Mouse (Mus musculus): ENCODE measurements at regions not wholly inside any gene's neighbourhood (a gene's known extent, or its start where the extent isn't known, plus 50 kb on each side); places are given as distances from the start of the nearest gene placed in this dataset.
"Not testable (repeated sequence)": the region's sequence is repeated elsewhere in the genome, so short reads cannot be mapped to it uniquely, and the experiment has no call there.

- DNase-seq (ENCODE audit: extremely low spot score in 1 of 2, low spot score in 1 of 2) = no peak
Observed at GRCm38 (mm10) chr12:104637046-104638032, 114.4 kb downstream of the Dicer1 start.

GRCm38 (mm10) chr12:104636474-104636873 lies 115.3 kb downstream of the Dicer1 start:
- DNase-seq (ENCODE audit: extremely low spot score in 1 of 2, low spot score in 1 of 2) = no peak

GRCm38 (mm10) chr12:104634818-104635217 lies 116.9 kb downstream of the Dicer1 start:
- DNase-seq (ENCODE audit: extremely low spot score in 1 of 2, low spot score in 1 of 2) = no peak

GRCm38 (mm10) chr12:104630590-104630989 lies 121.2 kb downstream of the Dicer1 start:
- DNase-seq (ENCODE audit: extremely low spot score in 1 of 2, low spot score in 1 of 2) = no peak

- DNase-seq (ENCODE audit: extremely low spot score in 1 of 2, low spot score in 1 of 2) = no peak
Observed at GRCm38 (mm10) chr12:104629449-104629848, 122.3 kb downstream of the Dicer1 start.

- no peak for DNase-seq (ENCODE audit: extremely low spot score in 1 of 2, low spot score in 1 of 2)
Observed at GRCm38 (mm10) chr12:104626054-104626453, 125.7 kb downstream of the Dicer1 start.

- DNase-seq (ENCODE audit: extremely low spot score in 1 of 2, low spot score in 1 of 2) = no peak
Observed at GRCm38 (mm10) chr12:104623896-104624685, 127.7 kb downstream of the Dicer1 start.

GRCm38 (mm10) chr12:104617111-104617725 lies 134.5 kb downstream of the Dicer1 start:
- peak; percentile 49 to 59 for DNase-seq (ENCODE audit: extremely low spot score in 1 of 2, low spot score in 1 of 2)

- no peak for DNase-seq (ENCODE audit: extremely low spot score in 1 of 2, low spot score in 1 of 2)
Observed at GRCm38 (mm10) chr12:104614240-104614639, 137.5 kb downstream of the Dicer1 start.

GRCm38 (mm10) chr12:104609767-104610166 lies 136.6 kb upstream of the Gsc start:
- DNase-seq (ENCODE audit: extremely low spot score in 1 of 2, low spot score in 1 of 2) = no peak

- not testable (repeated sequence) for DNase-seq (ENCODE audit: extremely low spot score in 1 of 2, low spot score in 1 of 2)
Observed at GRCm38 (mm10) chr12:104608956-104609355, 135.8 kb upstream of the Gsc start.

GRCm38 (mm10) chr12:104607410-104607809 lies 134.3 kb upstream of the Gsc start:
- no peak for DNase-seq (ENCODE audit: extremely low spot score in 1 of 2, low spot score in 1 of 2)

- DNase-seq (ENCODE audit: extremely low spot score in 1 of 2, low spot score in 1 of 2) = no peak
Observed at GRCm38 (mm10) chr12:104605535-104606399, 132.6 kb upstream of the Gsc start.

- DNase-seq (ENCODE audit: extremely low spot score in 1 of 2, low spot score in 1 of 2) = no peak
Observed at GRCm38 (mm10) chr12:104598056-104598455, 124.9 kb upstream of the Gsc start.

GRCm38 (mm10) chr12:104593526-104594155 lies 120.5 kb upstream of the Gsc start:
- DNase-seq (ENCODE audit: extremely low spot score in 1 of 2, low spot score in 1 of 2) = peak; percentile 17 to 49

GRCm38 (mm10) chr12:104592791-104593525 lies 119.8 kb upstream of the Gsc start:
- DNase-seq (ENCODE audit: extremely low spot score in 1 of 2, low spot score in 1 of 2) = no peak

GRCm38 (mm10) chr12:104591571-104591970 lies 118.4 kb upstream of the Gsc start:
- DNase-seq (ENCODE audit: extremely low spot score in 1 of 2, low spot score in 1 of 2) = no peak

GRCm38 (mm10) chr12:104590291-104590690 lies 117.2 kb upstream of the Gsc start:
- DNase-seq (ENCODE audit: extremely low spot score in 1 of 2, low spot score in 1 of 2) = no peak

- no peak for DNase-seq (ENCODE audit: extremely low spot score in 1 of 2, low spot score in 1 of 2)
Observed at GRCm38 (mm10) chr12:104584408-104584807, 111.3 kb upstream of the Gsc start.

Data from layer of hippocampus, postnatal 25 days (tissue).